Mouse (Mus musculus) adrenal gland, adult 10 weeks (tissue): Measurements from ENCODE around the gene BC016579. TPM values are rescaled to one million over a fixed set of nuclear protein-coding genes. Genes with fewer than 3 reads are reported as not detected.

Source experiments
- polyA plus RNA-seq: library from polyadenylated mRNA; stranded (reverse); fragments of 350-450 nt; fragmentation: Illumina TruSeq; extraction: RNeasy Lipid Tissue Mini Kit (QIAGEN cat#74804); gene quantifications from one replicate; pipeline ENCODE4 v1.2.3, GENCODE M21; 2014; ENCODE audit warnings: low read depth, low replicate concordance

BC016579 gene
- polyA plus RNA-seq = 0.35 TPM

GRCm38 (mm10) chr16:45653934-45654332, at the start of gene BC016579:
Gene BC016579 (minus strand): TSS chr16:45654068.

DNA sequence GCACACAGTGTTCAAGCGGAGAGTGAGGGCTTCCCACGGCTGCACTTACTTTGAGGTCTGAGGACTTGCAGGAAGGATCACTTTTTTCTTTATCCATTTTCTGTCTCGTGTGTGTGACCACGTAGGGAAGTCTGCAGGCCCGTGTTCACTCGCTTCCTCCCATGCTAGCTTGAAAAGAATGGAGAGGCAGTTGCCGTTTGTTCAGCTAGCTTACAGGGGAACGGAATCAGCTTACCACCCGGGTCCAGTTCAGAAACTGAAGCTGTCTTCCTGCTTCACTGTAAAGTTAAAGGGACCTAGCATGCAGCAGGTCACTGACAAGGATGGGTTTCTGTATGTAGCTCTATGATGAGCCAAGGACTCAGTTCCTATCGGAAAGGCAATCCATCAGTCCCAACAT, 39.7 kb upstream of the BC016579 start, which contains the start of gene Tmprss7:
Gene Tmprss7, minus strand, starts transcription at position 101 of the 400 bp plus-strand sequence.

GRCm38 (mm10) chr16:45610267-45610666, 43.6 kb downstream of the BC016579 start, which contains the start of gene Gcsam:
Gene Gcsam (plus strand): TSS chr16:45610380.

Other genes starting within 250 kb of the BC016579 start
- gene Cd200, start 245.0 kb downstream of the BC016579 start, polyA plus RNA-seq = 121 TPM
- not detected for gene Gm609, start 161.1 kb downstream of the BC016579 start, polyA plus RNA-seq
- gene Gm17783, start 122.0 kb downstream of the BC016579 start, polyA plus RNA-seq = not detected
- not detected for gene Slc9c1, start 118.8 kb downstream of the BC016579 start, polyA plus RNA-seq
- 0.41 TPM for gene Gcsam, start 43.7 kb downstream of the BC016579 start, polyA plus RNA-seq
- gene Tmprss7, start 39.6 kb upstream of the BC016579 start, polyA plus RNA-seq = not detected
- not detected for gene Tagln3, start 70.5 kb upstream of the BC016579 start, polyA plus RNA-seq
- gene Abhd10, start 88.9 kb upstream of the BC016579 start, polyA plus RNA-seq = 39.2 TPM